Mouse (Mus musculus) heart, postnatal 0 days (tissue): ENCODE data around the gene Zfp282. TPM values are rescaled to one million over a fixed set of nuclear protein-coding genes. Genes with fewer than 3 reads are reported as not detected.
A peak's percentile ranks its signal among the peaks of the same experiment; 100 is the strongest.

Experiments used
- ATAC-seq: fragments of 200-750 bp; cut with Nextera tagmentation; 2 replicates; pipeline ENCODE4 v1.8.0; 2017; ENCODE audit warnings: low read depth, moderate number of reproducible peaks, moderate library complexity; ENCODE audit not compliant: insufficient read depth
- DNase-seq: peaks from one replicate; pipeline ENCODE4 v3.0.0-alpha.2; 2016; ENCODE audit warnings: low spot score
- H3K27ac ChIP-seq: fragments of 300-500 bp; sonication (generic); 2 replicates; pipeline ENCODE4 v1.5.1; 2014; ENCODE audit warnings: low read depth, mild to moderate bottlenecking
- H3K27me3 ChIP-seq: fragments of 300-500 bp; sonication (generic); 2 replicates; pipeline ENCODE4 v1.6.1; 2014; ENCODE audit warnings: low read length, mixed read lengths; ENCODE audit not compliant: control insufficient read depth, insufficient read depth
- H3K36me3 ChIP-seq: fragments of 300-500 bp; sonication (generic); replicated peaks from 2 replicates; pipeline ENCODE4 v1.6.1; 2014; ENCODE audit warnings: low read length, mixed read lengths; ENCODE audit not compliant: control insufficient read depth, insufficient read depth
- H3K4me1 ChIP-seq: fragments of 300-500 bp; sonication (generic); 2 replicates; pipeline ENCODE4 v1.6.1; 2014; ENCODE audit warnings: antibody characterized with exemption; ENCODE audit not compliant: control insufficient read depth, insufficient read depth
- H3K4me2 ChIP-seq: fragments of 300-500 bp; sonication (generic); 2 replicates; pipeline ENCODE4 v1.6.1; 2014; ENCODE audit warnings: low read depth, mild to moderate bottlenecking, low read length, moderate library complexity
- H3K4me3 ChIP-seq: fragments of 300-500 bp; sonication (generic); 2 replicates; pipeline ENCODE4 v1.5.1; 2014; ENCODE audit warnings: low read depth, low read length
- H3K9ac ChIP-seq: fragments of 300-500 bp; sonication (generic); replicated peaks from 2 replicates; pipeline ENCODE4 v1.6.1; 2014; ENCODE audit warnings: low read depth, low read length, mixed read lengths
- H3K9me3 ChIP-seq: fragments of 300-500 bp; sonication (generic); replicated peaks from 2 replicates; pipeline ENCODE4 v1.6.1; 2016; ENCODE audit warnings: low read length; ENCODE audit not compliant: control insufficient read depth
- CTCF ChIP-seq: IDR thresholded peaks from 2 replicates; pipeline ENCODE4 v1.5.1; 2016; ENCODE audit warnings: antibody characterized with exemption, control low read depth, low read depth
- EP300 ChIP-seq: IDR thresholded peaks from 2 replicates; pipeline ENCODE4 v1.6.1; 2016; ENCODE audit warnings: antibody characterized with exemption, low read depth
- WGBS: fragments of 180-500 bp; shearing (Covaris S2); extraction: QIAGEN DNeasy Blood & Tissue Kit; methylation state at CpG from one replicate; pipeline ENCODE4 v1.1.7; 2014; 5-methylcytosine and 5-hydroxymethylcytosine counted together
- polyA plus RNA-seq: library from polyadenylated mRNA; unstranded; fragments of >200 nt; fragmentation: Nextera tagmentation; extraction: Ambion mirVana; gene quantifications from 2 replicates; pipeline ENCODE4 v1.2.1, GENCODE M21; 2015
- total RNA-seq: library from RNA; depleted of rRNA; stranded (reverse); fragments of >200 nt; gene quantifications from 2 replicates; pipeline ENCODE4 v1.2.3, GENCODE M21; 2014; ENCODE audit warnings: low replicate concordance

Zfp282 gene
- total and polyA plus RNA-seq, 2 experiments from 2014 or later: 4.8 to 10.3 TPM

GRCm38 (mm10) chr6:47919646-47920446 lies 42.8 kb downstream of the Zfp282 start:
- no peak for DNase-seq
- TF ChIP-seq CTCF (no peak), EP300 (no peak)
- no peaks in the 10 kb centered on the region for H3K9me3 ChIP-seq
- H3K36me3 ChIP-seq: no peaks in the 10 kb centered on the region
- H3K27me3 ChIP-seq: no peaks in the 10 kb centered on the region
- H3K4me3 ChIP-seq: peak overlapping the region; percentile 86
- peak overlapping the region; percentile 60 for H3K4me2 ChIP-seq
- WGBS: 28% methylated on average over 11 of the region's 11 CpGs
- ATAC-seq: peak; percentile 18
- H3K9ac ChIP-seq: peak overlapping the region; percentile 79; the same call in 1 of the 2 replicates
- H3K4me1 ChIP-seq: peaks cover 11% of the 10 kb centered on the region
- H3K27ac ChIP-seq: peak overlapping the region; percentile 96; the same call in 1 of the 2 replicates

- Histone ChIP-seq H3K36me3 (no peaks in the 10 kb centered on the region), H3K9me3 (no peaks in the 10 kb centered on the region), H3K4me2 (peak within 1 kb of the TSS; percentile 60), H3K27me3 (no peaks in the 10 kb centered on the region), H3K4me1 (peaks cover 11% of the 10 kb centered on the region), H3K9ac (peak within 1 kb of the TSS; percentile 79), H3K4me3 (peak within 1 kb of the TSS; percentile 86), H3K27ac (peak within 1 kb of the TSS; percentile 96)
- ATAC-seq: peak; percentile 97
- under 1% methylated on average over 64 of the region's 67 CpGs for WGBS
- TF ChIP-seq EP300 (peak; percentile 74), CTCF (peak; percentile 69)
- DNase-seq: peak; percentile 92
Measured at GRCm38 (mm10) chr6:47920447-47921340, 43.7 kb downstream of the Zfp282 start, which contains the start of gene Zfp212. Zfp212 (plus strand) TSS chr6:47920476.

- H3K9ac ChIP-seq: no peak overlapping the region
- H3K27ac ChIP-seq: no peak overlapping the region
- H3K36me3 ChIP-seq: no peaks in the 10 kb centered on the region
- ATAC-seq (no peak), DNase-seq (no peak)
- no peak for TF ChIP-seq EP300
- no peak for TF ChIP-seq CTCF
- H3K27me3 ChIP-seq: peaks cover 7% of the 10 kb centered on the region
- H3K9me3 ChIP-seq: no peaks in the 10 kb centered on the region
- H3K4me3 ChIP-seq: peak overlapping the region; percentile 44
- H3K4me1 ChIP-seq: no peaks in the 10 kb centered on the region
- 46% methylated on average over 12 of the region's 12 CpGs for WGBS
- H3K4me2 ChIP-seq: peak overlapping the region; percentile 67
Measured at GRCm38 (mm10) chr6:47942461-47942860, 65.5 kb downstream of the Zfp282 start.

- H3K27me3 ChIP-seq: peaks cover 7% of the 10 kb centered on the region
- no peaks in the 10 kb centered on the region for H3K4me1 ChIP-seq
- peak; percentile 86 for ATAC-seq
- H3K27ac ChIP-seq: no peak overlapping the region
- H3K4me3 ChIP-seq: peak overlapping the region; percentile 44
- H3K36me3 ChIP-seq: no peaks in the 10 kb centered on the region
- no peaks in the 10 kb centered on the region for H3K9me3 ChIP-seq
- peak overlapping the region; percentile 67 for H3K4me2 ChIP-seq
- H3K9ac ChIP-seq: no peak overlapping the region; the same call in 1 of the 2 replicates
- TF ChIP-seq CTCF: peak; percentile 40
- no peak for TF ChIP-seq EP300
- DNase-seq: peak; percentile 13
- 12% methylated on average over 63 of the region's 64 CpGs for WGBS
Measured at GRCm38 (mm10) chr6:47943021-47943691, 66.2 kb downstream of the Zfp282 start.

GRCm38 (mm10) chr6:47943721-47944120 lies 66.7 kb downstream of the Zfp282 start:
- no peaks in the 10 kb centered on the region for H3K4me1 ChIP-seq
- H3K9me3 ChIP-seq: no peaks in the 10 kb centered on the region
- peaks cover 7% of the 10 kb centered on the region for H3K27me3 ChIP-seq
- no peak overlapping the region for H3K27ac ChIP-seq
- no peak overlapping the region for H3K4me3 ChIP-seq
- H3K4me2 ChIP-seq: peak overlapping the region; percentile 67; the same call in 1 of the 2 replicates
- TF ChIP-seq EP300: no peak
- no peak for TF ChIP-seq CTCF
- WGBS: 81% methylated on average over 3 of the region's 3 CpGs
- no peak overlapping the region for H3K9ac ChIP-seq
- ATAC-seq (no peak), DNase-seq (no peak)
- H3K36me3 ChIP-seq: no peaks in the 10 kb centered on the region
